In the genomic region with DNA sequence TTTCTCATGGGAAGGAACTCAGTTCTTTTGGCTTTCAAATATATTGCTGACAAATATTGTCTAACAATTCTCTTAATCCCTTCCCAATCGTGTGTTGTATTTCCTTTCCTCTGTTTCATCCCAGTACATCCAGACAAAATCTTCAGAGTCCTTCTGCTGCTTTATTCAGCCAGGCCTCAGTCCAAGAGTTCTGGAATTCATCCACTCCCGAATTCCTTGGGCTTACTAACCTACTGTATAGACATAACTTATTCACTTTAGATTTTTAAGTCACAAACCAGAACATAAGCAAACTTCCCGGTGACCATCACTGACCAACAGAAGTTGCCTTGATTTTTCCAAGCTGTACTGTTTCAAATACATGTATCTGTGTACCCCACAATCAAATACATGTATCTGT, we compare ENCODE assay signal across 22 mouse cellular contexts.
DNase-seq lines count a peak whose midpoint lies in the region; ATAC-seq and TF ChIP-seq lines count a peak whose summit lies in the region.
"Had no signal": no experiment of that assay in that cellular context is flagged by ENCODE, and none has a peak within 500 bp of the region (broad histone marks: within the 10 kb centered on the region; RNA-seq: fewer than 3 reads in every experiment).

No protein-coding gene starts in this region.

- no peak for ATAC-seq in embryonic facial prominence, embryonic 14.5 days (ENCODE audit: low read depth)
- ATAC-seq in limb, embryonic 14.5 days (ENCODE audit: low FRiP score, low read depth): no peak
- ATAC-seq: activated CD4-positive, CD25-positive, alpha-beta regulatory T cell, adult 4 months; CD4-positive, CD25-positive, alpha-beta regulatory T cell, adult 4 months; Patski had no signal

- H3K27me3 ChIP-seq in embryonic facial prominence, embryonic 14.5 days (replicated peaks; ENCODE audit: control insufficient read depth, insufficient read depth, low read length): no peaks in the 10 kb centered on the region
- H3K27me3 ChIP-seq in embryonic facial prominence, embryonic 10.5 days (replicated peaks; ENCODE audit: low read depth, poor library complexity, severe bottlenecking): no peaks in the 10 kb centered on the region
- H3K27me3 ChIP-seq in limb, embryonic 14.5 days (ENCODE audit: control insufficient read depth, insufficient read depth, low read length): no peaks in the 10 kb centered on the region
- H3K27me3 ChIP-seq in limb, embryonic 10.5 days (ENCODE audit: low read depth, poor library complexity, severe bottlenecking): no peaks in the 10 kb centered on the region
- H3K27me3 ChIP-seq: CH12.LX, Patski had no signal

- no peaks in the 10 kb centered on the region for H3K9me3 ChIP-seq in embryonic facial prominence, embryonic 14.5 days (ENCODE audit: control insufficient read depth, low read length)
- H3K9me3 ChIP-seq in embryonic facial prominence, embryonic 10.5 days: no peaks in the 10 kb centered on the region
- H3K9me3 ChIP-seq in limb, embryonic 14.5 days (ENCODE audit: control insufficient read depth, low read length): no peaks in the 10 kb centered on the region
- no peaks in the 10 kb centered on the region for H3K9me3 ChIP-seq in limb, embryonic 10.5 days (replicated peaks)

- no peaks in the 10 kb centered on the region for H3K36me3 ChIP-seq in embryonic facial prominence, embryonic 14.5 days (ENCODE audit: control insufficient read depth, insufficient read depth, low read length)
- no peaks in the 10 kb centered on the region for H3K36me3 ChIP-seq in embryonic facial prominence, embryonic 10.5 days (replicated peaks)
- H3K36me3 ChIP-seq in limb, embryonic 14.5 days (ENCODE audit: control insufficient read depth, insufficient read depth, low read length): no peaks in the 10 kb centered on the region
- no peaks in the 10 kb centered on the region for H3K36me3 ChIP-seq in limb, embryonic 10.5 days
- H3K36me3 ChIP-seq: G1E had no signal

- H3K4me1 ChIP-seq in embryonic facial prominence, embryonic 14.5 days (ENCODE audit: control insufficient read depth, insufficient read depth, low read length): 0 out of 2 replicates have a peak, but pooled peaks cover 7% of the 10 kb centered on the region
- peaks cover 33% of the 10 kb centered on the region for H3K4me1 ChIP-seq in embryonic facial prominence, embryonic 10.5 days
- no peaks in the 10 kb centered on the region for H3K4me1 ChIP-seq in limb, embryonic 14.5 days (ENCODE audit: control insufficient read depth, insufficient read depth, low read length)
- peaks cover 10% of the 10 kb centered on the region for H3K4me1 ChIP-seq in limb, embryonic 10.5 days

- TF ChIP-seq POLR2A in limb, embryonic 14.5 days (IDR thresholded peaks at IDR 0.05; ENCODE audit: borderline replicate concordance, extremely low read depth, insufficient read depth, insufficient read length): no peak

- no peak overlapping the region for H3K9ac ChIP-seq in embryonic facial prominence, embryonic 14.5 days (ENCODE audit: low read depth, low read length)
- no peak overlapping the region for H3K9ac ChIP-seq in limb, embryonic 14.5 days (ENCODE audit: low read depth, low read length, severe bottlenecking)

- 65% methylated on average over 3 of the region's 3 CpGs for WGBS in embryonic facial prominence, embryonic 14.5 days
- 89% methylated on average over 3 of the region's 3 CpGs for WGBS in embryonic facial prominence, embryonic 10.5 days
- WGBS in limb, embryonic 14.5 days: 60% methylated on average over 3 of the region's 3 CpGs
- 90% methylated on average over 3 of the region's 3 CpGs for WGBS in limb, embryonic 10.5 days

- DNase-seq in embryonic facial prominence, embryonic 14.5 days (ENCODE audit: low spot score): peak; percentile 36
- no peak for DNase-seq in embryonic facial prominence, embryonic 10.5 days (ENCODE audit: low spot score)
- peak; percentile 54 for DNase-seq in limb, embryonic 14.5 days (ENCODE audit: low spot score)
- DNase-seq in limb, embryonic 10.5 days (ENCODE audit: low spot score): no peak
- peak; percentile 52 for DNase-seq in NIH3T3 (ENCODE audit: low read depth)
- no peak for DNase-seq in right cerebral cortex, postnatal 4 days
- DNase-seq: adrenal gland, adult 2 months; adrenal gland, adult 8-10 months; adrenal gland, postnatal 10 days; adrenal gland, postnatal 14 days; adrenal gland, postnatal 25 days; adrenal gland, postnatal 36 days; B cell, adult 2 months; cerebellum, adult 11 months; cerebellum, adult 11-12 months; cerebellum, adult 18-20 months; cerebellum, adult 2 months had no signal

- H3K27ac ChIP-seq in embryonic facial prominence, embryonic 14.5 days (replicated peaks; ENCODE audit: low read depth, low read length): no peak overlapping the region
- H3K27ac ChIP-seq in embryonic facial prominence, embryonic 10.5 days (replicated peaks): no peak overlapping the region
- H3K27ac ChIP-seq in limb, embryonic 14.5 days (replicated peaks; ENCODE audit: low read depth, low read length): no peak overlapping the region
- H3K27ac ChIP-seq in limb, embryonic 10.5 days: no peak overlapping the region

- no peak overlapping the region for H3K4me3 ChIP-seq in embryonic facial prominence, embryonic 14.5 days (ENCODE audit: low read depth, low read length)
- H3K4me3 ChIP-seq in embryonic facial prominence, embryonic 10.5 days: no peak overlapping the region
- H3K4me3 ChIP-seq in limb, embryonic 14.5 days (replicated peaks; ENCODE audit: low read length): no peak overlapping the region
- no peak overlapping the region for H3K4me3 ChIP-seq in limb, embryonic 10.5 days

- no peak overlapping the region for H3K4me2 ChIP-seq in embryonic facial prominence, embryonic 14.5 days (ENCODE audit: low read depth, low read length)
- H3K4me2 ChIP-seq in limb, embryonic 14.5 days (replicated peaks; ENCODE audit: low read depth, low read length, severe bottlenecking): no peak overlapping the region

Comparison
In these comparisons a context has a peak if more than half of its experiments do, and no peak if none do; other contexts are left out.
1. DNase-seq: peak in embryonic facial prominence, embryonic 14.5 days (single experiment), limb, embryonic 14.5 days (single experiment) and NIH3T3 (single experiment); none in embryonic facial prominence, embryonic 10.5 days (single experiment), limb, embryonic 10.5 days (single experiment) and right cerebral cortex, postnatal 4 days (single experiment).